Mouse (Mus musculus) lung, embryonic 16.5 days (tissue): ENCODE measurements around the gene Grin3b. TPM values are rescaled to one million over a fixed set of nuclear protein-coding genes. Genes with fewer than 3 reads are reported as not detected.

Experiments
- ATAC-seq: fragments of 200-750 bp; cut with Nextera tagmentation; 2 replicates; pipeline ENCODE4 v1.8.0; 2017; ENCODE audit warnings: low read depth, mild to moderate bottlenecking, moderate library complexity
- H3K27ac ChIP-seq: fragments of 300-500 bp; sonication (generic); 2 replicates; pipeline ENCODE4 v1.5.1; 2014; ENCODE audit warnings: mild to moderate bottlenecking, control low read depth, low read length
- H3K27me3 ChIP-seq: fragments of 300-500 bp; sonication (generic); 2 replicates; pipeline ENCODE4 v1.6.1; 2014; ENCODE audit warnings: low read depth, low read length, mixed read lengths; ENCODE audit not compliant: control insufficient read depth, insufficient read depth
- H3K36me3 ChIP-seq: fragments of 300-500 bp; sonication (generic); 2 replicates; pipeline ENCODE4 v1.6.1; 2014; ENCODE audit warnings: low read length; ENCODE audit not compliant: control insufficient read depth, insufficient read depth
- H3K4me1 ChIP-seq: fragments of 300-500 bp; sonication (generic); replicated peaks from 2 replicates; pipeline ENCODE4 v1.6.1; 2014; ENCODE audit warnings: low read length, mixed read lengths; ENCODE audit not compliant: control insufficient read depth, insufficient read depth
- H3K4me2 ChIP-seq: fragments of 300-500 bp; sonication (generic); 2 replicates; pipeline ENCODE4 v1.6.1; 2014; ENCODE audit warnings: low read depth, low read length, control low read depth
- H3K4me3 ChIP-seq: fragments of 300-500 bp; sonication (generic); 2 replicates; pipeline ENCODE4 v1.5.1; 2014; ENCODE audit warnings: mild to moderate bottlenecking, low read length, control low read depth
- H3K9ac ChIP-seq: fragments of 300-500 bp; sonication (generic); 2 replicates; pipeline ENCODE4 v1.6.1; 2014; ENCODE audit warnings: low read length, control low read depth
- H3K9me3 ChIP-seq: fragments of 300-500 bp; sonication (generic); 2 replicates; pipeline ENCODE4 v1.6.1; 2016; ENCODE audit warnings: low read length; ENCODE audit not compliant: control insufficient read depth
- WGBS: fragments of 180-500 bp; shearing (Covaris S2); extraction: QIAGEN DNeasy Blood & Tissue Kit; methylation state at CpG from one replicate; pipeline ENCODE4 v1.1.7; 2014; 5-methylcytosine and 5-hydroxymethylcytosine counted together
- polyA plus RNA-seq: library from polyadenylated mRNA; unstranded; fragments of >200 nt; fragmentation: Nextera tagmentation; extraction: Ambion mirVana; gene quantifications from 2 replicates; pipeline ENCODE4 v1.2.1, GENCODE M21; 2015

Grin3b gene
- polyA plus RNA-seq = 0.25 and 0.75 TPM in 2 replicates

- peaks cover 15% of the 10 kb centered on the region for H3K4me1 ChIP-seq
- peak within 1 kb of the TSS; percentile 65 for H3K9ac ChIP-seq
- 5% methylated on average over 46 of the region's 47 CpGs for WGBS
- ATAC-seq = peak; percentile 8; the same call in 1 of the 2 replicates
- H3K4me2 ChIP-seq = peak within 1 kb of the TSS; percentile 84
- no peak within 1 kb of the TSS for H3K27ac ChIP-seq
- peak within 1 kb of the TSS; percentile 51 for H3K4me3 ChIP-seq
- H3K27me3 ChIP-seq = peaks cover 19% of the 10 kb centered on the region
- no peaks in the 10 kb centered on the region for H3K9me3 ChIP-seq
- H3K36me3 ChIP-seq = peaks cover 25% of the 10 kb centered on the region
Observed at GRCm38 (mm10) chr10:79970415-79971182, at the start of gene Grin3b. Grin3b (plus strand) TSS chr10:79970715.

- Histone ChIP-seq H3K36me3 (no peaks in the 10 kb centered on the region), H3K4me3 (peak within 1 kb of the TSS; percentile 35), H3K27ac (no peak within 1 kb of the TSS), H3K4me1 (peaks cover 28% of the 10 kb centered on the region), H3K9me3 (no peaks in the 10 kb centered on the region), H3K9ac (peak within 1 kb of the TSS; percentile 59), H3K27me3 (peaks cover 58% of the 10 kb centered on the region), H3K4me2 (peak within 1 kb of the TSS; percentile 37)
- WGBS = 4% methylated on average over 40 of the region's 41 CpGs
- no peak for ATAC-seq
Observed at GRCm38 (mm10) chr10:79920958-79921535, 49.5 kb upstream of the Grin3b start, which contains the start of gene R3hdm4. R3hdm4 (minus strand) TSS chr10:79921208.

GRCm38 (mm10) chr10:79921572-79921971 lies 48.9 kb upstream of the Grin3b start:
- H3K4me3 ChIP-seq = peak overlapping the region; percentile 35
- ATAC-seq = no peak
- H3K4me2 ChIP-seq = peak overlapping the region; percentile 37
- peaks cover 28% of the 10 kb centered on the region for H3K4me1 ChIP-seq
- H3K27me3 ChIP-seq = peaks cover 58% of the 10 kb centered on the region
- peak overlapping the region; percentile 59 for H3K9ac ChIP-seq
- no peaks in the 10 kb centered on the region for H3K9me3 ChIP-seq
- whole genome bisulfite sequencing = 2% methylated on average over 34 of the region's 34 CpGs
- no peak overlapping the region for H3K27ac ChIP-seq
- H3K36me3 ChIP-seq = no peaks in the 10 kb centered on the region

- no peaks in the 10 kb centered on the region for H3K36me3 ChIP-seq
- no peak for ATAC-seq
- peaks cover 30% of the 10 kb centered on the region for H3K27me3 ChIP-seq
- no peak overlapping the region for H3K4me3 ChIP-seq
- no peak overlapping the region for H3K9ac ChIP-seq
- peak overlapping the region; percentile 95 for H3K4me2 ChIP-seq
- peaks cover 33% of the 10 kb centered on the region for H3K4me1 ChIP-seq
- H3K9me3 ChIP-seq = no peaks in the 10 kb centered on the region
- 8% methylated on average over 29 of the region's 29 CpGs for WGBS
- no peak overlapping the region for H3K27ac ChIP-seq
Observed at GRCm38 (mm10) chr10:79924998-79925784, 45.3 kb upstream of the Grin3b start.

- Histone ChIP-seq H3K27ac (peak overlapping the region; percentile 69), H3K9me3 (no peaks in the 10 kb centered on the region), H3K4me2 (peak overlapping the region; percentile 95), H3K27me3 (peaks cover 23% of the 10 kb centered on the region), H3K4me1 (peaks cover 30% of the 10 kb centered on the region), H3K4me3 (peak overlapping the region; percentile 92), H3K36me3 (0 out of 2 replicates have a peak, but pooled peaks cover 2% of the 10 kb centered on the region), H3K9ac (peak overlapping the region; percentile 96)
- 6% methylated on average over 14 of the region's 15 CpGs for WGBS
- no peak for ATAC-seq
Observed at GRCm38 (mm10) chr10:79925785-79926490, 44.6 kb upstream of the Grin3b start.

- WGBS = under 1% methylated on average over 63 of the region's 63 CpGs
- Histone ChIP-seq H3K27me3 (peaks cover 15% of the 10 kb centered on the region), H3K4me3 (peak within 1 kb of the TSS; percentile 92), H3K36me3 (0 out of 2 replicates have a peak, but pooled peaks cover 3% of the 10 kb centered on the region), H3K4me2 (peak within 1 kb of the TSS; percentile 95), H3K9me3 (no peaks in the 10 kb centered on the region), H3K27ac (peak within 1 kb of the TSS; percentile 95), H3K4me1 (peaks cover 25% of the 10 kb centered on the region), H3K9ac (peak within 1 kb of the TSS; percentile 96)
- peak; percentile 78 for ATAC-seq
Observed at GRCm38 (mm10) chr10:79926491-79927323, 43.8 kb upstream of the Grin3b start, which contains the start of gene Arid3a. Arid3a (plus strand) TSS chr10:79927043.

- ATAC-seq = peak; percentile 37
- H3K4me2 ChIP-seq = peak overlapping the region; percentile 95
- peak overlapping the region; percentile 95 for H3K27ac ChIP-seq
- no peaks in the 10 kb centered on the region for H3K9me3 ChIP-seq
- H3K4me1 ChIP-seq = peaks cover 32% of the 10 kb centered on the region
- peaks cover 7% of the 10 kb centered on the region for H3K27me3 ChIP-seq
- WGBS = under 1% methylated on average over 54 of the region's 54 CpGs
- H3K36me3 ChIP-seq = 0 out of 2 replicates have a peak, but pooled peaks cover 6% of the 10 kb centered on the region
- H3K4me3 ChIP-seq = peak overlapping the region; percentile 92
- peak overlapping the region; percentile 96 for H3K9ac ChIP-seq
Observed at GRCm38 (mm10) chr10:79927324-79928029, 43.0 kb upstream of the Grin3b start.
